In genomic region chr4:56943258-56943657, GRCm38 (mm10) we compare ENCODE assay signal across 18 mouse cellular contexts. TPM values are rescaled to one million over a fixed set of nuclear protein-coding genes. Genes with fewer than 3 reads are reported as not detected.
DNase-seq lines count a peak whose midpoint lies in the region; ATAC-seq lines count a peak whose summit lies in the region.
"Had no signal": no experiment of that assay in that cellular context is flagged by ENCODE, and none has a peak within 500 bp of the region (broad histone marks: within the 10 kb centered on the region; RNA-seq: fewer than 3 reads in every experiment).

No protein-coding gene starts in this region.

- no peak overlapping the region for H3K4me2 ChIP-seq in forebrain, embryonic 15.5 days (replicated peaks)
- H3K4me2 ChIP-seq in heart, embryonic 16.5 days (ENCODE audit: low read depth, low read length) = peak overlapping the region; percentile 12; the same call in 1 of the 2 replicates
- no peak overlapping the region for H3K4me2 ChIP-seq in intestine, embryonic 14.5 days (ENCODE audit: low read length)
- H3K4me2 ChIP-seq in lung, embryonic 16.5 days (ENCODE audit: low read depth, low read length) = peak overlapping the region; percentile 28
- H3K4me2 ChIP-seq: liver, embryonic 15.5 days; midbrain, embryonic 11.5 days had no signal

- no peaks in the 10 kb centered on the region for H3K9me3 ChIP-seq in forebrain, embryonic 10.5 days
- H3K9me3 ChIP-seq in forebrain, embryonic 15.5 days = no peaks in the 10 kb centered on the region
- no peaks in the 10 kb centered on the region for H3K9me3 ChIP-seq in heart, embryonic 16.5 days (replicated peaks; ENCODE audit: control insufficient read depth, low read length)
- H3K9me3 ChIP-seq in intestine, embryonic 14.5 days (ENCODE audit: control insufficient read depth, low read length) = no peaks in the 10 kb centered on the region
- H3K9me3 ChIP-seq in lung, embryonic 16.5 days (ENCODE audit: control insufficient read depth, low read length) = no peaks in the 10 kb centered on the region
- H3K9me3 ChIP-seq: liver, embryonic 15.5 days had no signal

- intact Hi-C loops in heart, postnatal 14 days (cut with DNase I) = no loop called here

- WGBS in forebrain, embryonic 10.5 days = 42% methylated on average over 1 of the region's 1 CpGs
- 31% methylated on average over 1 of the region's 1 CpGs for WGBS in forebrain, embryonic 15.5 days
- WGBS in heart, embryonic 16.5 days = 65% methylated on average over 1 of the region's 1 CpGs
- 86% methylated on average over 1 of the region's 1 CpGs for WGBS in intestine, embryonic 14.5 days
- 41% methylated on average over 1 of the region's 1 CpGs for WGBS in lung, embryonic 16.5 days

- ATAC-seq in forebrain, embryonic 15.5 days (replicated peaks) = no peak
- ATAC-seq in heart, embryonic 16.5 days (replicated peaks; ENCODE audit: extremely low read depth, insufficient read depth, low FRiP score) = no peak
- no peak for ATAC-seq in intestine, embryonic 14.5 days (replicated peaks; ENCODE audit: low FRiP score, low TSS enrichment, low read depth)
- peak; percentile 62 for ATAC-seq in lung, embryonic 16.5 days (ENCODE audit: low read depth)
- no peak for ATAC-seq in granulocyte monocyte progenitor cell, adult 5-6 weeks (replicated peaks; ENCODE audit: poor library complexity, severe bottlenecking)
- ATAC-seq: forebrain, embryonic 14.5 days; inflammation-experienced regulatory T-cells, adult 6 months had no signal

- H3K4me1 ChIP-seq in forebrain, embryonic 10.5 days = peaks cover 59% of the 10 kb centered on the region
- peaks cover 26% of the 10 kb centered on the region for H3K4me1 ChIP-seq in forebrain, embryonic 15.5 days
- peaks cover 61% of the 10 kb centered on the region for H3K4me1 ChIP-seq in heart, embryonic 16.5 days (ENCODE audit: control insufficient read depth, insufficient read depth, low read length)
- peaks cover 33% of the 10 kb centered on the region for H3K4me1 ChIP-seq in intestine, embryonic 14.5 days (replicated peaks; ENCODE audit: control insufficient read depth, insufficient read depth, low read length)
- peaks cover 40% of the 10 kb centered on the region for H3K4me1 ChIP-seq in lung, embryonic 16.5 days (replicated peaks; ENCODE audit: control insufficient read depth, insufficient read depth, low read length)

- no peaks in the 10 kb centered on the region for H3K27me3 ChIP-seq in forebrain, embryonic 10.5 days (ENCODE audit: poor library complexity, severe bottlenecking)
- H3K27me3 ChIP-seq in forebrain, embryonic 15.5 days = no peaks in the 10 kb centered on the region
- H3K27me3 ChIP-seq in heart, embryonic 16.5 days (ENCODE audit: control insufficient read depth, insufficient read depth, low read length) = no peaks in the 10 kb centered on the region
- no peaks in the 10 kb centered on the region for H3K27me3 ChIP-seq in intestine, embryonic 14.5 days (replicated peaks; ENCODE audit: control insufficient read depth, insufficient read depth, low read length)
- no peaks in the 10 kb centered on the region for H3K27me3 ChIP-seq in lung, embryonic 16.5 days (ENCODE audit: control insufficient read depth, insufficient read depth, low read depth, low read length)
- H3K27me3 ChIP-seq: liver, embryonic 15.5 days had no signal

- no peak overlapping the region for H3K4me3 ChIP-seq in forebrain, embryonic 10.5 days
- no peak overlapping the region for H3K4me3 ChIP-seq in forebrain, embryonic 15.5 days
- no peak overlapping the region for H3K4me3 ChIP-seq in heart, embryonic 16.5 days (ENCODE audit: low read length)
- H3K4me3 ChIP-seq in intestine, embryonic 14.5 days (ENCODE audit: low read depth, low read length) = no peak overlapping the region
- no peak overlapping the region for H3K4me3 ChIP-seq in lung, embryonic 16.5 days (ENCODE audit: low read length)
- H3K4me3 ChIP-seq: liver, embryonic 15.5 days had no signal

- no peak for DNase-seq in forebrain, embryonic 10.5 days (ENCODE audit: extremely low spot score, low spot score)
- no peak for DNase-seq in heart, postnatal 14 days
- peak; percentile 38 for DNase-seq in intestine, embryonic 14.5 days (ENCODE audit: low spot score)
- DNase-seq in adrenal gland, adult 18-20 months (ENCODE audit: low spot score in 2 of 2) = no peak
- DNase-seq: adrenal gland, postnatal 36 days; cerebellum, adult 9-11 months; embryo, embryonic 11 days; layer of hippocampus, postnatal 36 days; right cerebral cortex, adult 18-20 months had no signal

- H3K27ac ChIP-seq in forebrain, embryonic 10.5 days = 0 out of 2 replicates have a peak overlapping the region, but pooled peaks have one; percentile 11
- no peak overlapping the region for H3K27ac ChIP-seq in forebrain, embryonic 15.5 days (replicated peaks)
- H3K27ac ChIP-seq in heart, embryonic 16.5 days (ENCODE audit: low read length) = peak overlapping the region; percentile 89
- no peak overlapping the region for H3K27ac ChIP-seq in intestine, embryonic 14.5 days (ENCODE audit: low read depth)
- H3K27ac ChIP-seq in lung, embryonic 16.5 days (ENCODE audit: low read length) = peak overlapping the region; percentile 38; the same call in 1 of the 2 replicates
- H3K27ac ChIP-seq: liver, embryonic 15.5 days had no signal

- H3K36me3 ChIP-seq in forebrain, embryonic 10.5 days (replicated peaks) = peaks cover 6% of the 10 kb centered on the region; the same call in 1 of the 2 replicates
- no peaks in the 10 kb centered on the region for H3K36me3 ChIP-seq in forebrain, embryonic 15.5 days
- no peaks in the 10 kb centered on the region for H3K36me3 ChIP-seq in heart, embryonic 16.5 days (ENCODE audit: control insufficient read depth, insufficient read depth)
- no peaks in the 10 kb centered on the region for H3K36me3 ChIP-seq in intestine, embryonic 14.5 days (ENCODE audit: control insufficient read depth, insufficient read depth, low read length)
- H3K36me3 ChIP-seq in lung, embryonic 16.5 days (ENCODE audit: control insufficient read depth, insufficient read depth, low read length) = no peaks in the 10 kb centered on the region
- H3K36me3 ChIP-seq: liver, embryonic 15.5 days had no signal

- no peak overlapping the region for H3K9ac ChIP-seq in forebrain, embryonic 15.5 days (replicated peaks)
- H3K9ac ChIP-seq in heart, embryonic 16.5 days (ENCODE audit: low read length) = peak overlapping the region; percentile 45
- H3K9ac ChIP-seq in intestine, embryonic 14.5 days (ENCODE audit: low read length) = no peak overlapping the region
- no peak overlapping the region for H3K9ac ChIP-seq in lung, embryonic 16.5 days (ENCODE audit: low read length)
- H3K9ac ChIP-seq: liver, embryonic 15.5 days had no signal

RNA-seq across cellular contexts. Expression of gene Tmem245, which starts 4.0 kb away (rescaled TPM):
- 11.1 and 13.2 TPM in 2 replicates for polyA plus RNA-seq in forebrain, embryonic 10.5 days (2016; fragmentation: Nextera tagmentation; extraction: Ambion mirVana)
- polyA plus RNA-seq in forebrain, embryonic 15.5 days (2015; fragmentation: Nextera tagmentation; extraction: Ambion mirVana) = 8.9 and 9.0 TPM in 2 replicates
- polyA plus RNA-seq in heart, embryonic 16.5 days (2015; fragmentation: Nextera tagmentation; extraction: Ambion mirVana) = 17.3 and 23.4 TPM in 2 replicates
- 10 to 100 TPM; 53.1 to 58.3 TPM for total RNA-seq in heart, postnatal 14 days (2021)
- 11.1 and 11.4 TPM in 2 replicates for polyA plus RNA-seq in intestine, embryonic 14.5 days (2014; fragmentation: Nextera tagmentation; extraction: Ambion mirVana)
- polyA plus RNA-seq in lung, embryonic 16.5 days (2015; fragmentation: Nextera tagmentation; extraction: Ambion mirVana) = 9.5 and 10.8 TPM in 2 replicates
- 16.3 and 18.2 TPM in 2 replicates for total RNA-seq in granulocyte monocyte progenitor cell, adult 5-6 weeks (2014; fragmentation: Nextera tagmentation)
- 9.9 and 10.1 TPM in 2 replicates for total RNA-seq in granulocyte monocyte progenitor cell, adult 5-6 weeks (2017)
- 10 to 100 TPM; 35.7 to 46.8 TPM for total RNA-seq in adrenal gland, adult 18-20 months (2021)

RNA-seq across cellular contexts. Expression of gene Frrs1l, which starts 46.9 kb away (rescaled TPM):
- 1.4 and 1.5 TPM in 2 replicates for polyA plus RNA-seq in forebrain, embryonic 10.5 days (2016; fragmentation: Nextera tagmentation; extraction: Ambion mirVana)
- 20.3 and 23.5 TPM in 2 replicates for polyA plus RNA-seq in forebrain, embryonic 15.5 days (2015; fragmentation: Nextera tagmentation; extraction: Ambion mirVana)
- 0.14 and 0.36 TPM in 2 replicates for polyA plus RNA-seq in heart, embryonic 16.5 days (2015; fragmentation: Nextera tagmentation; extraction: Ambion mirVana)
- total RNA-seq in heart, postnatal 14 days (2021) = under 1 TPM; 0.07 TPM
- polyA plus RNA-seq in intestine, embryonic 14.5 days (2014; fragmentation: Nextera tagmentation; extraction: Ambion mirVana) = 1.2 and 1.4 TPM in 2 replicates
- polyA plus RNA-seq in lung, embryonic 16.5 days (2015; fragmentation: Nextera tagmentation; extraction: Ambion mirVana) = 1.9 and 2.9 TPM in 2 replicates
- not detected in 2 replicates for total RNA-seq in granulocyte monocyte progenitor cell, adult 5-6 weeks (2014; fragmentation: Nextera tagmentation)
- not detected in 2 replicates for total RNA-seq in granulocyte monocyte progenitor cell, adult 5-6 weeks (2017)
- 1 to 10 TPM in 1 of 2 experiments, under 1 TPM in 1; 0.51 to 1.2 TPM for total RNA-seq in adrenal gland, adult 18-20 months (2021)
- total RNA-seq: gastrocnemius, adult 18-20 months had no signal
- polyA plus RNA-seq: inflammation-experienced regulatory T-cells, adult 6 months had no signal

Comparison
In these comparisons a context has a peak if more than half of its experiments do, and no peak if none do; other contexts are left out.
1. H3K27ac ChIP-seq: peak in forebrain, embryonic 10.5 days (single experiment), heart, embryonic 16.5 days (single experiment) and lung, embryonic 16.5 days (single experiment); none in forebrain, embryonic 15.5 days (single experiment) and intestine, embryonic 14.5 days (single experiment).
2. H3K4me2 ChIP-seq: peak in heart, embryonic 16.5 days (single experiment) and lung, embryonic 16.5 days (single experiment); none in forebrain, embryonic 15.5 days (single experiment) and intestine, embryonic 14.5 days (single experiment).